Comparison of ENCODE assay signal across 12 mouse cellular contexts in genomic region chr8:79750305-79750704, GRCm38 (mm10). TPM values are rescaled to one million over a fixed set of nuclear protein-coding genes. Genes with fewer than 3 reads are reported as not detected.
DNase-seq lines count a peak whose midpoint lies in the region; ATAC-seq and TF ChIP-seq lines count a peak whose summit lies in the region.
"Had no signal": no experiment of that assay in that cellular context is flagged by ENCODE, and none has a peak within 500 bp of the region (broad histone marks: within the 10 kb centered on the region; RNA-seq: fewer than 3 reads in every experiment).

No protein-coding gene starts in this region.

- no peaks in the 10 kb centered on the region for H3K27me3 ChIP-seq in forebrain, embryonic 15.5 days
- H3K27me3 ChIP-seq: hindbrain, embryonic 13.5 days; midbrain, embryonic 15.5 days had no signal

- no peaks in the 10 kb centered on the region for H3K9me3 ChIP-seq in forebrain, embryonic 15.5 days
- H3K9me3 ChIP-seq: midbrain, embryonic 15.5 days had no signal

- no peak for TF ChIP-seq CTCF in left cerebral cortex, adult 2 months (IDR thresholded peaks at IDR 0.05)

- H3K4me1 ChIP-seq in forebrain, embryonic 15.5 days, result peaks cover 7% of the 10 kb centered on the region
- H3K4me1 ChIP-seq: midbrain, embryonic 15.5 days had no signal

- H3K4me2 ChIP-seq in forebrain, embryonic 15.5 days (replicated peaks), result no peak overlapping the region
- H3K4me2 ChIP-seq: hindbrain, embryonic 13.5 days; midbrain, embryonic 15.5 days had no signal

- peak; percentile 9 to 45 for DNase-seq in left cerebral cortex, postnatal 10 days (ENCODE audit: extremely low spot score in 1 of 2, low spot score in 2 of 2)
- no peak for DNase-seq in left cerebral cortex, adult 2 months (ENCODE audit: extremely low spot score in 1 of 2, low spot score in 2 of 2)
- peak; percentile 52 for DNase-seq in Muller cell, postnatal 12 days (ENCODE audit: inconsistent ontology term)
- peak; percentile 6 for DNase-seq in adipocyte (ENCODE audit: low spot score)
- DNase-seq in thymus, postnatal 4 days, result no peak
- no peak for DNase-seq in kidney, adult 9 months
- DNase-seq: heart, adult 18-20 months; thymus, postnatal 14 days had no signal

- intact Hi-C loops in left cerebral cortex, postnatal 10 days (cut with DNase I), result no loop called here
- intact Hi-C loops in left cerebral cortex, adult 2 months (cut with DNase I), result no loop called here

- no peak overlapping the region for H3K4me3 ChIP-seq in left cerebral cortex, adult 2 months
- no peak overlapping the region for H3K4me3 ChIP-seq in forebrain, embryonic 15.5 days
- H3K4me3 ChIP-seq: hindbrain, embryonic 13.5 days; midbrain, embryonic 15.5 days had no signal

- H3K36me3 ChIP-seq in forebrain, embryonic 15.5 days, result 0 out of 2 replicates have a peak, but pooled peaks cover under 1% of the 10 kb centered on the region

- no peak overlapping the region for H3K27ac ChIP-seq in left cerebral cortex, adult 2 months
- H3K27ac ChIP-seq in forebrain, embryonic 15.5 days (replicated peaks), result no peak overlapping the region
- H3K27ac ChIP-seq: hindbrain, embryonic 13.5 days; midbrain, embryonic 15.5 days had no signal

- H3K9ac ChIP-seq in forebrain, embryonic 15.5 days (replicated peaks), result no peak overlapping the region
- H3K9ac ChIP-seq: hindbrain, embryonic 13.5 days; midbrain, embryonic 15.5 days had no signal

- 3% methylated on average over 2 of the region's 2 CpGs for whole genome bisulfite sequencing in forebrain, embryonic 15.5 days

- ATAC-seq in forebrain, embryonic 15.5 days (replicated peaks), result peak; percentile 71
- ATAC-seq: lung, postnatal 0 days; midbrain, embryonic 15.5 days had no signal

RNA-seq across cellular contexts. Expression of gene Anapc10, which starts 38.7 kb away (rescaled TPM):
- total RNA-seq in left cerebral cortex, postnatal 10 days (2021), result 10 to 100 TPM; 10.1 to 11.8 TPM
- total RNA-seq in left cerebral cortex, adult 2 months (2021), result 1 to 10 TPM; 7.0 to 7.2 TPM
- 46.5 and 48.2 TPM in 2 replicates for polyA plus RNA-seq in forebrain, embryonic 15.5 days (2015; fragmentation: Nextera tagmentation; extraction: Ambion mirVana)

RNA-seq across cellular contexts. Expression of gene Abce1, which starts 38.8 kb away (rescaled TPM):
- 10 to 100 TPM; 82.0 to 83.0 TPM for total RNA-seq in left cerebral cortex, postnatal 10 days (2021)
- total RNA-seq in left cerebral cortex, adult 2 months (2021), result 10 to 100 TPM; 65.0 to 66.9 TPM
- 84.5 and 86.5 TPM in 2 replicates for polyA plus RNA-seq in forebrain, embryonic 15.5 days (2015; fragmentation: Nextera tagmentation; extraction: Ambion mirVana)

Comparison
In these comparisons a context has a peak if more than half of its experiments do, and no peak if none do; other contexts are left out.
1. DNase-seq: peak in left cerebral cortex, postnatal 10 days (2 of 2), Muller cell, postnatal 12 days (single experiment) and adipocyte (single experiment); none in left cerebral cortex, adult 2 months (0 of 2), thymus, postnatal 4 days (single experiment) and kidney, adult 9 months (single experiment).